Mouse (Mus musculus): ENCODE measurements around the gene Dnase2a.

The Dnase2a gene

DNA sequence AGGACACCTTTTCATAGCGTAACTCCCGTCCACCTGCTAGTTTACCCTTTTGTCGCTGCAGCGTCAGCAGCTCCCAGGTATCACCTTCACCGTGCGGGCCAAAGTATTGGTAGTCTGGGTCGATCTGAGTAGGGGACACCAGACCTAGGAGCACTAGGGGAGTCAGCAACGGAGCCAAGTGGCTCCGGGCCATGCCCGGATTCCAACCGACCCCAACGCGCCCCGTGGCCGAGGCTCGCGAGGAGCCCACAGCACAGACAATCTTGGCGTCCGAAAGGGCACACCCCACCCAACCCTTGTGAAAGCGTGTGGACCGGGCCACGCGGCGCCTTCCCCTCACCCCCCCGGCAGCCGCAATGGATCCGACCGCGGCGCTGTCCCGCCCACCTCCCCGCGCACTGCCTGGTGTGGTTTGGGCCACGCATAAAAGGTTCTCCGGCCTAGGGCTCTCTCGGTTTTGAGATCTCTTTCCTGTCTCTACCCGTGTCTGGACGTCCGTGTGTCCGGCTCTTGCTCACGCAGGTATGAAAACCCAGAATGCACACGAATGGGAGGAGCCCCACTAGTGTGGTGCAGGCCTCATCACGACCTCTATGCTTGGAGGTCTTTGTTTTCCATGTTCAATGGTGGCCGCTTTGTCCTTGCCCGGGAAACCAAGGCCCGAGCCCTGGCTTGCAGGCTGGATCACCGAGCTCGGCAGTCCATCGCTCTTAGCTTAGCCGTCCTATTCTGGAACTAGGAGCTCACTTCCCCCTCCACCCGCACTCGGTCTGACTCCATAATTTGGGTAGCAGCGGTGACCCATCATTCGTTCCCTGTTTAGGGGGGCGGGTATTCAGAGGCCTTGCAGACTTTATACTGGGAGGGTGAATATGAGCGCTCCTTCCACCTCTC is 61.1 kb downstream of the Dnase2a start, which contains the start of the genes Gm49661, Prdx2 and Rnaseh2a:
TSS of gene Gm49661 (minus strand) at position 193 of the 894 bp plus-strand sequence.
TSS of gene Prdx2 (plus strand) at position 347 of the 894 bp plus-strand sequence.
TSS of gene Rnaseh2a (minus strand) at position 527 of the 894 bp plus-strand sequence.
- in situ Hi-C loops (cut with MboI, MseI) = loop anchor here (5.0 kb wide), 1 partner anchor 108 kb away; no protein-coding TSS in a partner anchor

DNA sequence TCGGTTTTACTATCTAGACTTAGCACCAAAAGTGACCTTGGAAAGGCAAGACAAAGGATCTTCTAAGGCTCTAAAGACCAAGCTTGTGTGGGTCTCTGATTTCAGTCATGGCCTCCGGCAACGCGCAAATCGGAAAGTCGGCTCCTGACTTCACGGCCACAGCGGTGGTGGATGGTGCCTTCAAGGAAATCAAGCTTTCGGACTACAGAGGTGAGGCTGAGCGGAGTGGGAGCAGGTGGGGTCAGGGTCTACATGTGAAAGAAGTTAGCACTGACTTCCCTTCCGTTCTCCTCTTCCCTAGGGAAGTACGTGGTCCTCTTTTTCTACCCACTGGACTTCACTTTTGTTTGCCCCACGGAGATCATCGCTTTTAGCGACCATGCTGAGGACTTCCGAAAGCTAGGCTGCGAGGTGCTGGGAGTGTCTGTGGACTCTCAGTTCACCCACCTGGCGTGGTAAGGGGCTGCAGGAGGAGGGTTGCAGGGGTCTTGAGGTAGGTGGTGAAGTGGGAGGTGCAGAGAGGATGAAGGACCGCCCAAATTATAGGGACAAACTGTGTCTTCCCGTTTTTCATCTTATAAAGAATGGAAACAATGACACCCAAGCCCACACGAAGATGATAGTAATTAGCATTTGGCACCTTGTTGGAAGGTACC is 61.9 kb downstream of the Dnase2a start:
- in situ Hi-C loops (cut with MboI, MseI) = loop anchor here (5.0 kb wide), 1 partner anchor 107 kb away; no protein-coding TSS in a partner anchor

DNA sequence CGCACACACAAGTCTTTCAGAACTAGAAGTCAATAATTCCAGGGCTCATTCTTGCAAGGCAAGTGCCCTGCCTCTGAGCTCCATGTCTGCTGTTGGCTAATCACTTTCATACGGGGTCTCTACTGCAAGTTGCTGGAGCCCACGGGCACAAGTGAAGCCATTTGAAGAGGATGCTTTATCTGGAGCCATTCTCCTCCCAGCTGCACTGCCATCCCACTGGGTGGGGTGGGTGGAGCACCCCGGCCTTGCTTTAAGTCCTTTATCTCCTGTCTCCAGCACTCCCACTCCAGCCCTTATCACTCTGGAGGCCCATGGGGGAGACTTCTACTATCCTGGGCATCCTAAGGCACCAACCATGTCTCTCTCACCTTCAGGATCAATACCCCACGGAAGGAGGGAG is 62.6 kb downstream of the Dnase2a start:
- in situ Hi-C loops (cut with MboI, MseI) = loop anchor here (5.0 kb wide), 1 partner anchor 106 kb away; no protein-coding TSS in a partner anchor
